Mouse (Mus musculus) heart, adult 18-20 months (tissue): ENCODE data around the gene Fut2. TPM values are rescaled to one million over a fixed set of nuclear protein-coding genes. Genes with fewer than 3 reads are reported as not detected.

Experiments used
- DNase-seq, 2 experiments: peaks; one replicate each; pipeline ENCODE4 v3.0.0; 2021 to 2022; ENCODE audit warnings: mixed read lengths in 1 of 2
- total RNA-seq, 2 experiments: library from RNA; stranded (reverse); gene quantifications; 2 replicates each; pipeline ENCODE4 v1.2.3; 2021

Gene Fut2
- total RNA-seq, 2 experiments from 2014 or later, result 0.42 to 0.46 TPM

DNA sequence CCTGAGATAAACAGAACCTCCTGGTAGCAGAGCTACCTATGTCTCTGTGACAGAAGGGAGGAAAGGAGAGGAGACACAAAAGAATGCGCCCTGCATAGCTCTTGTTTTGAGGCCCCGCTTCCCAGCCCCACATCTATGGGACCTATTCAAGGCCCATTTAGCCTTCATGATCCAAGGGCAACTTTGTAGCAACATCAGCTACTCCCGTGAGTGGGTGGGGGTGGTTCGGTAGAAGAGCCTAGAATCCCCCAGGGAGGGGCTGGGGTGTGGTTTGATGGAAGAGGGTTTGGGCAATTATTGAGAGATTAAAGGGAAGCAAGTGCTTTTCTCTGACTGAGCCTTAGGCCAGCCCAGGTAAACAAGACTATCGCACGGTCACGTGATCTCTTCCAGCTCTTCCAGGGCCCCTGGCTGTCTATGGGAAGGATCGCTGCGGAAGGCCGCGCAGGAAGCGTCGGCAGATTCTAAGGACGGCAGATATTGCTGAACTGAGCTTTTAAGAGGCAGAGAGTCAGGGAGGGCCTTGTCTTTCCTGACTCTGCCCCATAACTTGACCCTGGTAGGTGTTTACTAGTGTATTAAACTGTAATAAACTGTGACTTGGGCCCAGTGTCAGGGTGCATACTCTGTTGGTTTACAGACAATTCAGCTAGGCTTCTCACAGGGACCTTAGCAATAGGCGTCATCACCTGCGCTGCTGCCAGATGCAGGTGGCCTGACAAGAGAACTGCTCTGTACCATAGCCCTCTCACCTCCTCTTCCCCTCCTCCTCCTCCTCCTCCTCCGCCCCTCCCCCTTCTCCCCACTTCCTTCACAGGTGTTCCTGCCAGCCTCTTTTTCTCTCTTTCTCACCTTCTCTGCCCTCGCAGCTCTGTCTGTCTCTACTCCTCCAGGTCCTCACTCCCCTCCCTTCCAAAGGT is 67.0 kb downstream of the Fut2 start:
- DNase-seq, result no peak

Other genes with a start within 250 kb of the Fut2 start
- not detected for gene Lhb, start 245.6 kb downstream of the Fut2 start, total RNA-seq
- 100 to 1,000 TPM in 1 of 2 experiments, 10 to 100 TPM in 1; 99.2 to 105 TPM for gene Gys1, start 231.6 kb downstream of the Fut2 start, total RNA-seq
- 10 to 100 TPM; 25.2 to 26.5 TPM for gene Ruvbl2, start 228.3 kb downstream of the Fut2 start, total RNA-seq
- 100 to 1,000 TPM; 287 to 382 TPM for gene Ftl1, start 206.5 kb downstream of the Fut2 start, total RNA-seq
- 10 to 100 TPM; 23.4 to 24.1 TPM for gene Bax, start 199.5 kb downstream of the Fut2 start, total RNA-seq
- not detected for gene Tulp2, start 184.5 kb downstream of the Fut2 start, total RNA-seq
- gene Gm45808, start 179.6 kb downstream of the Fut2 start, total RNA-seq, result 10 to 100 TPM in 1 of 2 experiments, 1 to 10 TPM in 1; 8.7 to 12.3 TPM
- 10 to 100 TPM in 1 of 2 experiments, 1 to 10 TPM in 1; 7.9 to 13.1 TPM for gene Dhdh, start 177.6 kb downstream of the Fut2 start, total RNA-seq
- 100 to 1,000 TPM; 129 to 143 TPM for gene Nucb1, start 156.0 kb downstream of the Fut2 start, total RNA-seq
- gene Ppp1r15a, start 140.1 kb downstream of the Fut2 start, total RNA-seq, result 10 to 100 TPM; 31.6 to 33.7 TPM
- gene Plekha4, start 140.1 kb downstream of the Fut2 start, total RNA-seq, result 1 to 10 TPM; 2.0 to 2.5 TPM
- gene Hsd17b14, start 111.5 kb downstream of the Fut2 start, total RNA-seq, result under 1 TPM in 1 of 2 experiments, not detected in 1; 0.41 TPM
- 100 to 1,000 TPM; 225 to 264 TPM for gene Bcat2, start 96.2 kb downstream of the Fut2 start, total RNA-seq
- not detected for gene Fgf21, start 50.9 kb downstream of the Fut2 start, total RNA-seq
- not detected for gene Fut1, start 49.1 kb downstream of the Fut2 start, total RNA-seq
- gene Izumo1, start 44.6 kb downstream of the Fut2 start, total RNA-seq, result under 1 TPM; 0.17 to 0.26 TPM
- gene Rasip1, start 38.9 kb downstream of the Fut2 start, total RNA-seq, result 10 to 100 TPM; 21.6 to 26.8 TPM
- 1 to 10 TPM; 2.4 to 2.6 TPM for gene Mamstr, start 26.4 kb downstream of the Fut2 start, total RNA-seq
- not detected for gene Ntn5, start 17.6 kb upstream of the Fut2 start, total RNA-seq
- gene Sec1, start 28.0 kb upstream of the Fut2 start, total RNA-seq, result under 1 TPM; 0.18 to 0.30 TPM
- 1 to 10 TPM; 3.4 to 5.9 TPM for gene Car11, start 33.4 kb upstream of the Fut2 start, total RNA-seq
- gene Dbp, start 38.7 kb upstream of the Fut2 start, total RNA-seq, result 10 to 100 TPM; 12.1 to 15.0 TPM
- gene Rpl18, start 49.1 kb upstream of the Fut2 start, total RNA-seq, result 100 to 1,000 TPM; 574 to 615 TPM
- 10 to 100 TPM; 18.4 to 20.2 TPM for gene Sphk2, start 51.6 kb upstream of the Fut2 start, total RNA-seq
- under 1 TPM; 0.30 to 0.62 TPM for gene Fam83e, start 54.8 kb upstream of the Fut2 start, total RNA-seq
- not detected for gene Spaca4, start 59.4 kb upstream of the Fut2 start, total RNA-seq
- gene Lmtk3, start 117.3 kb upstream of the Fut2 start, total RNA-seq, result not detected
- not detected for gene Sult2b1, start 118.3 kb upstream of the Fut2 start, total RNA-seq
- gene Cyth2, start 148.2 kb upstream of the Fut2 start, total RNA-seq, result 10 to 100 TPM; 65.8 to 68.9 TPM
- gene Kcnj14, start 158.4 kb upstream of the Fut2 start, total RNA-seq, result 1 to 10 TPM; 1.2 to 1.8 TPM
- gene Grwd1, start 164.6 kb upstream of the Fut2 start, total RNA-seq, result 10 to 100 TPM; 15.0 to 15.2 TPM
- gene Kdelr1, start 206.4 kb upstream of the Fut2 start, total RNA-seq, result 100 to 1,000 TPM; 105 to 125 TPM
- 1 to 10 TPM; 1.4 to 1.5 TPM for gene Grin2d, start 212.0 kb upstream of the Fut2 start, total RNA-seq
- gene Syngr4, start 230.3 kb upstream of the Fut2 start, total RNA-seq, result not detected
- 100 to 1,000 TPM; 124 to 125 TPM for gene Tmem143, start 230.5 kb upstream of the Fut2 start, total RNA-seq